Mouse (Mus musculus) inflammation-experienced regulatory T-cells (primary cell): ENCODE results near the gene Iqcm. TPM values are rescaled to one million over a fixed set of nuclear protein-coding genes. Genes with fewer than 3 reads are reported as not detected.

ENCODE experiments used
- polyA plus RNA-seq, 2 experiments: library from polyadenylated mRNA; unstranded; fragments of 100-300 nt; shearing (Covaris generic); gene quantifications; one replicate each; pipeline ENCODE4 v1.2.1; 2017

The Iqcm gene
- polyA plus RNA-seq, result under 1 TPM in 1 of 2 experiments, not detected in 1; 0.15 TPM

GRCm38 (mm10) chr8:75448394-75448793 lies at the start of gene Iqcm:
Gene Iqcm (plus strand): TSS chr8:75448694.

GRCm38 (mm10) chr8:75406489-75406888 lies 42.0 kb upstream of the Iqcm start, which contains the start of gene Gm10358:
Gene Gm10358 (minus strand): TSS chr8:75406589.

Other genes starting within 250 kb of the Iqcm start
- under 1 TPM in 1 of 2 experiments, not detected in 1; 0.46 TPM for gene Rasd2, start 234.8 kb upstream of the Iqcm start, polyA plus RNA-seq
- not detected for gene Gm10358, start 42.1 kb upstream of the Iqcm start, polyA plus RNA-seq